Comparison of ENCODE assay signal across 20 mouse cellular contexts in the genomic region with DNA sequence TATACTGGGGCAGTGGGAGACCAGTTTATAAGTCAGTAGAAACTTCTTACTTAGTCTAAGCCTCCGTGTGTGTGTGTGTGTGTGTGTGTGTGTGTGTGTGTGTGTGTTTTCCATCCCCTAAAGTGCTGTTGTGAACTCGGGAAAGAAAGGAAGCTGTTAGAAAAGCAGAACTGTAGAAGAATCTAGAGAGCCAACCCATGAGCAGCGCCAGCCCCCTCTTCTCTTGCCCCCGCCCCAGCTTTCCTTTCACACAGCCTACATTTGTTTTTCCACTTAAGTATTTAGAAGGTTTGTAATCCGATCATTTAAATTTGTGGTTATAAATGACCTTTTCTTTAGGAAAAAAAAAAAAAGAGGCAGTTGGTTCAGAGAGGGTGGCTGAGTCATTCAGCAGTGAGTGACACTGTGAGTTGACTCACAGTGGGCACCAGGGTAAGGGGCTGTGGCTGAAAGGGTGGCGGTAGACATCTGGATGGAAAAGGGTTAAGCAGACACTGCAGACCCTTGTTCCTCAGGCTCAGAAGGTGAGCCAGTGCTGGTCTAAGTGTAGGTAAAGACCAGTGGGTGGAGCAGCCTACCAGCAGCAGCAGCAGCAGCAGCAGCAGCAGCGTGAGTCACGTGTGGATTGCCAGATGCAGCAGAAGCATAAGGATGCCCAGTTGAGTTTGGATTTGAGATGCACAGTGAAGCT.
A peak's percentile ranks its signal among the peaks of the same experiment; 100 is the strongest.
DNase-seq lines count a peak whose midpoint lies in the region; ATAC-seq and TF ChIP-seq lines count a peak whose summit lies in the region.
"Had no signal": no experiment of that assay in that cellular context is flagged by ENCODE, and none has a peak within 500 bp of the region (broad histone marks: within the 10 kb centered on the region; RNA-seq: fewer than 3 reads in every experiment).

No protein-coding gene starts in this region.

- no peak overlapping the region for H3K4me3 ChIP-seq in intestine, postnatal 0 days (ENCODE audit: low read depth, low read length)
- H3K4me3 ChIP-seq in intestine, embryonic 15.5 days (replicated peaks) = no peak overlapping the region
- H3K4me3 ChIP-seq in G1E (ENCODE audit: low read depth, low read length) = peak overlapping the region; percentile 54; the same call in 1 of the 2 replicates
- no peak overlapping the region for H3K4me3 ChIP-seq in myocyte
- H3K4me3 ChIP-seq: heart, embryonic 13.5 days; limb, embryonic 10.5 days; liver, embryonic 13.5 days; midbrain, embryonic 12.5 days; stomach, embryonic 15.5 days had no signal

- no peak overlapping the region for H3ac ChIP-seq in myocyte (ENCODE audit: control insufficient read depth, insufficient read length)

- no peak for DNase-seq in G1E (ENCODE audit: low spot score)
- DNase-seq in layer of hippocampus, postnatal 10 days (ENCODE audit: low spot score in 2 of 2) = no peak
- no peak for DNase-seq in heart, postnatal 10 days
- no peak for DNase-seq in left cerebral cortex, adult 8-10 months (ENCODE audit: low spot score in 2 of 2)
- DNase-seq: gastrocnemius, postnatal 10 days; layer of hippocampus, adult 9-11 months; liver, embryonic 13.5 days; thymus, postnatal 4 days had no signal

- no peaks in the 10 kb centered on the region for H3K27me3 ChIP-seq in intestine, postnatal 0 days (replicated peaks; ENCODE audit: control insufficient read depth, insufficient read depth, low read length)
- H3K27me3 ChIP-seq in intestine, embryonic 15.5 days (replicated peaks) = no peaks in the 10 kb centered on the region
- no peaks in the 10 kb centered on the region for H3K27me3 ChIP-seq in G1E (ENCODE audit: insufficient read depth, low read length)
- H3K27me3 ChIP-seq in myocyte (ENCODE audit: control insufficient read depth, insufficient read depth, insufficient read length) = no peaks in the 10 kb centered on the region
- H3K27me3 ChIP-seq: heart, embryonic 13.5 days; liver, embryonic 13.5 days; midbrain, embryonic 12.5 days; stomach, embryonic 15.5 days had no signal

- intact Hi-C loops in heart, postnatal 10 days (cut with DNase I) = no loop called here

- no peak overlapping the region for H3K9ac ChIP-seq in intestine, postnatal 0 days (ENCODE audit: low read depth, low read length)
- no peak overlapping the region for H3K9ac ChIP-seq in intestine, embryonic 15.5 days
- H3K9ac ChIP-seq: heart, embryonic 13.5 days; hindbrain, embryonic 14.5 days; liver, embryonic 13.5 days; midbrain, embryonic 12.5 days; stomach, embryonic 15.5 days had no signal

- no peak for TF ChIP-seq POLR2A in myocyte (IDR thresholded peaks at IDR 0.05; ENCODE audit: insufficient read length, low read depth)

- H3K4me2 ChIP-seq in intestine, postnatal 0 days (replicated peaks; ENCODE audit: low read depth) = no peak overlapping the region
- H3K4me2 ChIP-seq in intestine, embryonic 15.5 days (replicated peaks) = no peak overlapping the region
- peak overlapping the region; percentile 19 for H3K4me2 ChIP-seq in myocyte (ENCODE audit: low read depth)
- H3K4me2 ChIP-seq: heart, embryonic 13.5 days; hindbrain, embryonic 14.5 days; liver, embryonic 13.5 days; midbrain, embryonic 12.5 days; stomach, embryonic 15.5 days had no signal

- ATAC-seq in intestine, postnatal 0 days = no peak
- no peak for ATAC-seq in intestine, embryonic 15.5 days
- peak; percentile 57 for ATAC-seq in G1E (ENCODE audit: extremely low read depth, insufficient number of reproducible peaks, low FRiP score, poor library complexity, severe bottlenecking)
- ATAC-seq in granulocyte monocyte progenitor cell, adult 5-6 weeks (replicated peaks; ENCODE audit: poor library complexity, severe bottlenecking) = peak; percentile 58
- ATAC-seq: forebrain, embryonic 16.5 days; lung, postnatal 0 days had no signal

- WGBS in intestine, postnatal 0 days = 70% methylated on average over 8 of the region's 8 CpGs
- WGBS in intestine, embryonic 15.5 days = 55% methylated on average over 8 of the region's 8 CpGs

- H3K27ac ChIP-seq in intestine, postnatal 0 days (ENCODE audit: low read depth, low read length) = no peak overlapping the region
- H3K27ac ChIP-seq in intestine, embryonic 15.5 days = no peak overlapping the region
- H3K27ac ChIP-seq: heart, embryonic 13.5 days; hindbrain, embryonic 14.5 days; kidney, postnatal 0 days; limb, embryonic 10.5 days; liver, embryonic 13.5 days; midbrain, embryonic 12.5 days; stomach, embryonic 15.5 days had no signal

- H3K4me1 ChIP-seq in intestine, postnatal 0 days (replicated peaks; ENCODE audit: control insufficient read depth, insufficient read depth, low read length) = no peaks in the 10 kb centered on the region
- H3K4me1 ChIP-seq in intestine, embryonic 15.5 days (replicated peaks) = peaks cover 18% of the 10 kb centered on the region
- peaks cover 86% of the 10 kb centered on the region for H3K4me1 ChIP-seq in G1E (ENCODE audit: insufficient read depth, low read depth, low read length)
- H3K4me1 ChIP-seq: stomach, embryonic 15.5 days had no signal

- TF ChIP-seq CTCF in intestine, postnatal 0 days (IDR thresholded peaks at IDR 0.05; ENCODE audit: low read depth) = peak; percentile 26; the same call in 1 of the 2 replicates
- no peak for TF ChIP-seq CTCF in G1E (IDR thresholded peaks at IDR 0.05; ENCODE audit: low read depth, low read length)

- no peaks in the 10 kb centered on the region for H3K36me3 ChIP-seq in intestine, postnatal 0 days (ENCODE audit: control insufficient read depth, insufficient read depth)
- no peaks in the 10 kb centered on the region for H3K36me3 ChIP-seq in intestine, embryonic 15.5 days
- H3K36me3 ChIP-seq in G1E (replicated peaks) (peaks cover 55% of the 10 kb centered on the region), myocyte (ENCODE audit: control insufficient read depth, insufficient read depth) (peaks cover 4% of the 10 kb centered on the region)
- H3K36me3 ChIP-seq: heart, embryonic 13.5 days; limb, embryonic 10.5 days; liver, embryonic 13.5 days; midbrain, embryonic 12.5 days; stomach, embryonic 15.5 days had no signal

- H3K9me3 ChIP-seq in intestine, postnatal 0 days (ENCODE audit: control insufficient read depth) = no peaks in the 10 kb centered on the region
- no peaks in the 10 kb centered on the region for H3K9me3 ChIP-seq in intestine, embryonic 15.5 days
- H3K9me3 ChIP-seq in G1E (replicated peaks) = no peaks in the 10 kb centered on the region
- H3K9me3 ChIP-seq: heart, embryonic 13.5 days; limb, embryonic 10.5 days; liver, embryonic 13.5 days; midbrain, embryonic 12.5 days; stomach, embryonic 15.5 days had no signal

- peaks cover 73% of the 10 kb centered on the region for H3K79me2 ChIP-seq in myocyte (ENCODE audit: control insufficient read depth, insufficient read depth)

TF ChIP-seq in myocyte, 11 proteins besides CTCF, POLR2A, EP300 and RAD21:
- TF ChIP-seq REST (IDR thresholded peaks at IDR 0.05; ENCODE audit: insufficient read depth, insufficient read length) (no peak), USF1 (IDR thresholded peaks at IDR 0.05; ENCODE audit: low read depth) (peak; percentile 67), POLR2AphosphoS2 (IDR thresholded peaks at IDR 0.05; ENCODE audit: insufficient read length, low read depth) (no peak)

Comparison
In these comparisons a context has a peak if more than half of its experiments do, and no peak if none do; other contexts are left out.
1. ATAC-seq: peak in G1E (single experiment) and granulocyte monocyte progenitor cell, adult 5-6 weeks (single experiment); none in intestine, postnatal 0 days (single experiment) and intestine, embryonic 15.5 days (single experiment).